Mouse (Mus musculus) left cerebral cortex, postnatal 25 days (tissue): ENCODE data around the gene Sptbn4. TPM values are rescaled to one million over a fixed set of nuclear protein-coding genes. Genes with fewer than 3 reads are reported as not detected.
"Not testable (repeated sequence)": the region's sequence is repeated elsewhere in the genome, so short reads cannot be mapped to it uniquely, and the experiment has no call there.

Experiments
- DNase-seq, 2 experiments: peaks; one replicate each; pipeline ENCODE4 v3.0.0; 2022; ENCODE audit warnings: low spot score in 2 of 2, mixed read lengths in 1 of 2
- intact Hi-C: fragments of 180-260 bp; cut with DNase I; formaldehyde crosslinking; loops from one replicate; pipeline ENCODE4 v1.15.1; 2025
- total RNA-seq, 2 experiments: library from RNA; stranded (reverse); gene quantifications; 2 replicates each; pipeline ENCODE4 v1.2.3; 2021

The Sptbn4 gene
- total RNA-seq: 100 to 1,000 TPM; 132 to 139 TPM

DNA sequence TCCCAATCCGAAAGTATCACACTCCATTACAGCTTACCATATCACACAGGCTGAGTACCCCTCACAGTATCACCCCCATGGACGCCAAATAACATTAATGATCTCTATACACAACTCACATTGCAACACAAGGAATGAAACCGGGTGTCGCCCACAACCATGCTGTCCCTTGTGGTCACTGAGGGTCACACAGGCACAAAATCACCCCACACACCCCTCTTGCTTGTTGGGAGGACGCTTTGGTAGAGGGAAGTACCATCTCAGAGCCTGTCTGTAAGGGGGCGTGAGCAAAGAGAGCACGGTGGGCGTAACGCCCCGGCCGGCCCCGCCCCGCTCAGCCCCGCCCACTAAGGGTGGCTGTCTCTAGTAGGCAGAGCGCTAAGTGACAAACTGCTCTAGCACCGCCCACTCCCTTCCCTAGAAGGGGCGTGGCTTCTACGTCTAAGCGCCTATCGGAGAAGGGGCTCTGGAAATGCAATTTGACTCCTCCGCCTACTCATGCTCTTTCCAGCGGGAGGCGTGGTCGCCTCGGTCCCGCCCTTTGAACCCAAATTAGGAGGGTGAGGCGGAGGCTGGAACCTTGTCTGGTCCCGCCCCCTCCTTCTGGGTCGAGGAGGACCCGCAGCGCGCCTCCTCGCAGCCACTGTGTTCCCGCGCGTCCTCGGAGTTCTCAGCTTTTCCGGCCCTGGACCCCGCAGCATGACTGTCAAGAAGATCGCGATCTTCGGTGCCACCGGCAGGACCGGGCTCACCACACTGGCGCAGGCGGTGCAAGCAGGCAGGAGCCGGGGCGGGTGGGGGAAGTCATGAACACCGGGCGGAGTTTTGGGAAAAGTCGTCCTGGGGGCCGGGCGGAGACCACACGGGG lies at the start of gene Sptbn4, which contains the start of gene Blvrb:
Sptbn4 (minus strand) TSS at position 268 of the 868 bp plus-strand sequence.
Blvrb (plus strand) TSS at position 560 of the 868 bp plus-strand sequence.
- intact Hi-C loops: loop anchor here (2.0 to 5.0 kb wide), 2 partner anchors 39 to 110 kb away; partner anchors contain the start of genes Ltbp4 and Sertad1
- peak; percentile 96 to 99 for DNase-seq

DNA sequence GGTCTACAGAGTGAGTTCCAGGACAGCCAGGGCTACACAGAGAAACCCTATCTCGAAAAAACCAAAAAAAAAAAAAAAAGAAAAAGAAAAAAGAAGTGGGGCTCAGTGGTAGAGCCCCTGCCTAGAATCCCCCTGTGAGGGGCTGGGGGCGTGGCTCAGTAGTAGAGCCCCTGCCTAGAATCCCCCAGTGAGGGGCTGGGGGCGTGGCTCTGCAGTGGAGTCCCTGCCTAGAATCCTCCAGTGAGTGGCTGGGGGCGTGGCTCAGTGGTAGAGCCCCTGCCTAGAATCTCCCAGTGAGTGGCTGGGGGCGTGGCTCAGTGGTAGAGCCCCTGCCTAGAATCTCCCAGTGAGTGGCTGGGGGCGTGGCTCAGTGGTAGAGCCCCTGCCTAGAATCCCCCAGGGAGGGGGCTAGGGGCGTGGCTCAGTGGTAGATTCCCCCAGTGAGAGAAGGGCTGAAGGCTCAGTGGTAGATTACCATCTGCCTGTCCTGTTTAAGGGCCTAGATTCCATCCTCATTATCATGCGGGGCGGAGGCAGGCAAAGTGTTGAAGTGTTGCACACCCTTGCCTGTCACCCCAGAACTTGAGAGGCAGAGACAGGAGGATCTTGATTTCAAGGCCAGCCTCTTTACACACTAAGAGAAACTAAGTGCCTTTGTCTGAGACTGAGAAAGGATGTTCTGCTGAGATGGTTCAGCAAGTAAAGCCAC lies 47.3 kb upstream of the Sptbn4 start:
- DNase-seq, intact Hi-C loops: not testable (repeated sequence)

DNA sequence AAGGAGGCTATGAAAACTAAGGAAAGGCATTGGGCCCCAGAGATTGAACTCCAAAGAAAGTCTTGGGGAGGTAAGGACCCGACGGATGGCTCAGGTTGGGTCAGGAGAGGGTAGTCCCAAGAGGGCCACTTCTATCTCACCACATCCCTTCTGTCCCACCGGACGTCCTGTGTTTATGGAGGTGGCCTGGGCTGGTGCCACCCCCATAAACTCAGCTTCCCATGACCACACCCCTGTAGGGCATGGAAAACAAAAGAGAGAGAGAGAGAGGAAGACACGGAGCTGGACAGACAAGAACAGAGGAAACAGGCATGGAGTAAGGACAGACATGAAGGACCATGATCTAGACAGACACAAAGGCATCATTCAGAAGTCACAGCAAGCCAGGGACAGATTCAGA lies 46.0 kb upstream of the Sptbn4 start:
- intact Hi-C loops: no loop called here
- no peak for DNase-seq

DNA sequence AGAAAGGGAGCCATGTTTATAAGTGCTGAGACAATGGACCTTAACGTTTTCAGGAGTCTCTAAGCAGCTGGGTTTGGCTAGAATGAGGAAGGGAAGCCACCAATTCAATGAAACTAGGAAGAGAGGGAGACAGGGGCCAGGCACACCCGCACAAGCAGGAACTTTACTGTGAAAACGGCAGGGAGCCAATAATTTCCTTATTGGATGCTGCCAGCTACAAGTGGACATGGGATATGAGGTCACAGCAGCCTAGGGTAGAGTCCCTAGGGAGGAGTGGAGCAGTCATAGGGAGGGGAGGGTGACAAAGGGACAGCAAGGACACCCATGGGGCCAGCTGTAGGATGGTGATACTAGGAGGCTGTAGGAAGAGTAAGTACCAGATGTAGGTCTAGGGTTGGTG lies 45.5 kb upstream of the Sptbn4 start:
- intact Hi-C loops: no loop called here
- DNase-seq: no peak

DNA sequence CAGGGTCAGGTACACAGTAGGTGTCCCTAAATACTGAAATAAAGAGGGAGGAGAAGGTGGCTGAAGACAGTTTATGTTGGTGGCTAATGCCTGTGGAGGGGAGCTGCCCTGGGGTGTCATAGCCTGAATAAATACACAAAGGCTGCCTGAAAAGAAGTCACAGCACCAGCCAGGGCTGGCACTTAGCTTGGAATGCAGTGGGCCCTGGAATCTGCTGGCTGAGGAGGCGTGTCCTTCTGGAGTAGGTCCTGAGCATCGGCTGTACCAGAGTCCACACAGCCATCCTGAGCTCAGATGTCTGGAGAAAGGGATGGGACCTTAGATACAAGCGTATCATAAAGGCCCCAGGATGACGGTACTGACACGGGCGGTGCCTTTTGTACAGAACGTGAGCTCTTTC lies 44.4 kb upstream of the Sptbn4 start:
- no peak for DNase-seq
- intact Hi-C loops: no loop called here

DNA sequence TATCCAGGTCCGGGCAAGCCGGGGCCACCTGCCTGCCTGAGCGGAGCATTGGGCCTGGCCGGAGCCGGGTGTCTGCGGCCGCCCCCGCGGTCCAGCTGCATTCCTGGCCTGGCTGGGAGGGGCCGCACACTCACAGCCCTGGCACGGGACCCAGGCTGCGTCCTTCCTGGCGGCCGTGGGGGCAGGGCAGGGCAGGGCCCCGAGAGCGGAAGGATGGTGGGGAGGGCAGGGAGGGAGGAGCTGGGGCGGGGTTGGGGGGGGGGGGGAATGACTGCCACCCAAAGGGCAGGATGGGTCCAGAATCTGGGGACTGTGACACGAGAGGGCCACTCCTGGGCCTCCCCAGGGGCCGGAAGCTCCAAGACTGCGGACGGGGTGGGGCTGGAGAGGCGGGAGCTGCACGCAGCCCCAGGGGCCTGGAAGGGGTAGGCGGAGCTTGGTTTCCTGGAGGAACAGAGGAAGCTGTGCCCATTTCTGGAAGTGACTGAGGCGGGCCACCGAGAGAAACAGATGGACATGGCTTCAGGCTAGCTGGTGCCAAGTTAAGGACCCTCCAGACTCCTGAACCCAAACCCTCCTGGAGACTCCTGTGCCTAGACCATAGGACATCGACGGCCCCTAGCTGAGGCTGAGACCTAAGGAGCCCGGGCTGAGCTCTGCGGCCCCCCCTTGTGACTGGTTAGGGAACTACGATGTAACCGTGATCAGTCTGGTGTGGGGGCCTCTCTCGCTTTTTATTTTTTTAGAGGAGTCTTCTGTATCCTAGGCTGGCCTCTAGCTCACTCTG lies 43.2 kb upstream of the Sptbn4 start:
- intact Hi-C loops: no loop called here
- peak; percentile 84 to 88 for DNase-seq

DNA sequence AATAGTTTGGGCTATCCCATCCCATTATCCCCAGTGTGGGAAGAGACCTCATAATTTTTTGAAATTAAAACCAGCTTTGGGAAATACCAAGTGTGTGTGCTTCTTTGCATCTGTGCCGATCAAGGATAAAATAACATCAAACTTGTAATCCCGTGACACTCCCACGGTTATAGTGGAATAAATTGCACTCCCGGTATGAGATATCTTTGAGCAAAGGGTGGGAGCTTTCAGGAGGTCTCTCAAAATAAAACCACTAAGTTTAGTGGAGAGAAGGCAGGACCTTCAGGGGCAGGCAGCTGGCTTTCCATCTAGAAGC lies 42.7 kb upstream of the Sptbn4 start:
- intact Hi-C loops: no loop called here
- peak in 1 of 2 experiments; percentile 69 for DNase-seq

DNA sequence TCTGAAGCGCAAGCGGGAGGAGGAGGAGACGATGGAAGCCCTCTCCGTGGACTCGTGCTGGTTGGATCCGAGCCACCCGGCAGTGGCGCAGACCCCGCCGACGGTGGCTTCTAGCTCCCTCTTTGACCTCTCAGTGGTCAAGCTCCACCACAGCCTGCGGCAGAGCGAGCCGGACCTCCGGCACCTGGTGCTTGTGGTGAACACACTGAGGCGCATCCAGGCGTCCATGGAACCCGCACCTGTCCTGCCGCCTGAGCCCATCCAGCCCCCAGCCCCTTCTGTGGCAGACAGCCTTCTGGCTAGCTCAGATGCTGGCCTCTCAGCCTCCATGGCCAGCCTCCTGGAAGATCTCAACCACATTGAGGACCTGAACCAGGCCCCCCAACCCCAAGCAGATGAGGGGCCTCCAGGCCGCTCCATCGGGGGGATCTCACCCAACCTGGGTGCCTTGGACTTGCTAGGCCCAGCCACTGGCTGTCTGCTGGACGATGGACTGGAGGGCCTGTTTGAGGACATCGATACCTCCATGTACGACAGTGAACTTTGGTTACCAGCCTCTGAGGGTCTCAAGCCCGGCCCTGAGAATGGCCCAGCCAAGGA lies 41.9 kb upstream of the Sptbn4 start:
- no peak for DNase-seq
- intact Hi-C loops: loop anchor here (5.0 kb wide), 1 partner anchor 152 kb away; the partner anchor contains the start of gene Ltbp4

DNA sequence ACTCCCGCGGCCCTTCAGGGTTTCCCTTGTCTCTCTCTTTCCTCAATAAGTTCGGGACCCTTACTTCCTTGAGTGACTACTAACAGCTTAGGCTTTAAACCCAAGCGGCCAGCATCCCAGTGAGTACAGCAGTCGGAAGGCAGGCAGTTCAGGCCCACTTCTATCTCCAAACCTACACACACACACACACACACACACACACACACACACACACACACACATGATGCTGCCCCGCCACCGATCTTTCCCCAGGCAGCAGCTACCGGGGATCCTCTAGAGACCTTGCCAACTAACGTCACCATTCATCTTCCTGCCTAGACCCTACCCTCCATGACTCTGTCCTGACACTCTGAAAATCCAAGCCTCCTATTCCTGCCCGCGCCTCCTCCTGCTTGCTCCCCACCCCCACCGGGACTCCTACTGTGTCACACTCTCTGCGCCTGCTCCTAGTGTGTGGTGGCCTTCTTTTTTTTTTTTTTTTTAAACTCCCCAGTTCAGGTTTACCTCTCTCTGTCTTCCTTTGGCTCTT lies 40.3 kb upstream of the Sptbn4 start:
- DNase-seq: peak; percentile 52 to 79

DNA sequence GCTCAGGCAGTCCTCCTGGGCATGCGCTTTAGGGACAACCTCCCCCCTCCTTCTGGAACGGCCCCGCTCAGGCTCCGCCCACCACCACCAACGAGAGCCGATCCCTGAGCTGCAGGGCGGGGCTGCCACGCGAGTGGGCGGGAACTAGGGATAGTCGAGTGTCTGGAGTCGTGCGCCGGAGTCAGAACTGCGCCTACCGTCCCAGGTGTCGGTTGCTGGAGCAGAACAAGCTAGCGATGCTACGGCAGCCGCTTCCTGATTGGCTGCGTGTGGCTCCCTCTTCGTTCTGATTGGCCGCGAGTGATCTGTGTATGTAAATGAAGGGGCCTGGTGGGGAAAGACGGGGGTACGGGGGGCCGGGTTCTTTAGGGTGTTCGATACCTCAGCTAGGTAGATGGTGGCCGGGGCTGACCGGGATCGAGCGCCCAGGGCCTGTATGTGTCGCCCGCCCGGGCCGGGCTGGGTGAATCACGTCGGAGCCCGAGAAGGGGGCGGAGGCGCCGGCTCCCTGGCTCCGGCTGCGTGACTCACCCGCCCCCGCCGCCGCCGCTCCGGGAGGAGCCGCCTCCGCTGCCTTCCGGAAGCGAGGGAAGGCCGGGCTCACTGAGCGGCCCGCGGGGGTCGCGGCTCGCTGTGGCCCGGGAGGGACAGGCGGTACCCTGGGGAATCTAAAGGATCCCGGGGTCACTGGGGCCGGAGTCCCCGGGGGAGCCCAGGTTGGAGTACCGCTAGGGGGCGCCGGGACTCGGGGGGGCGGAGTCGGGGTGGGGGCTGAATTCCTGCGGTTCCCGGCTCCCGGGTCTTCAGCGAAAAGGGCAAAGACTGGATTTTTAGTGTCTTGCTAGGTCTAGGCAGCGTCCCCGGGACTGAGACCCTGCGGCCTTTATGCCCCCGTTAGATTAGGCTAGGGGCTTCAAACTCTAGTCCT lies 39.5 kb upstream of the Sptbn4 start, which contains the start of gene Sertad1:
Sertad1 (plus strand) TSS at position 141 of the 928 bp plus-strand sequence.
- intact Hi-C loops: loop anchor here (2.0 to 5.0 kb wide), 2 partner anchors 38 to 150 kb away; partner anchors contain the start of gene Ltbp4
- DNase-seq: peak; percentile 99 to 100

More for the DNA sequence above, 40.3 kb upstream of the Sptbn4 start:
- intact Hi-C loops: loop anchor here (2.0 to 5.0 kb wide), 2 partner anchors 39 to 151 kb away; partner anchors contain the start of gene Ltbp4

DNA sequence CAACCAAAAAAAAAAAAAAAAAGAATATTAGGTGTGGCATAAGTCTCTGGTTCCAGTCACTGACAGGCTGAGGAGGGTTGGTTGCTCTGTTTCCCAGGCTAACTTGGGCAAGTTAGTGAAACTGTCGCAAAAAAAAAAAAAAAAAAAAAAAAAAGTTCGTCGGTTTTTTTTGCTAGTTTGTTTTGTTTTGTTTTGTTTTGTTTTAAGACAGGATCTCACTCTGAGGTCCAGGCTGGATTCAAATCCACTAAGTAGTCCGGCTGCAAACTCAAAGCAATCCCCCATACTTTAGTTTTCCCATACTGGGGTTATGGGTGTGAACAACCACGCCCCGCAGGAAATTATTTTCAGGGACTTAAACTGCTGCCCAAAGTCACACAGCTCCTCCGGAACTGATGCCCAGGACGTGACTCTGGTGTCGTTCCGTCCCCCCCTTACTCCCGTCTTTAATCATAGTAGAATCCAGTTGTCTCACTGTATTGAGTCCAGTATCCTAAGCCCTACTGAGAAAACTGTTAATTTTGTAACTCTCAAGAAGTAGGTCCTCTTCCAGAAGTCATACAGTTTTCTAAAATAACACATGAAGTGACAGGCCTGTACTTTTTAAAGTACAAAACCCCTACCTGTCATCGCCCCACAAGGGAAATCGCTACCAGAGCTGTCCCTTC lies 38.8 kb upstream of the Sptbn4 start:
- no peak for DNase-seq
- intact Hi-C loops: loop anchor here (2.0 to 5.0 kb wide), 2 partner anchors 37 to 149 kb away; partner anchors contain the start of gene Ltbp4

DNA sequence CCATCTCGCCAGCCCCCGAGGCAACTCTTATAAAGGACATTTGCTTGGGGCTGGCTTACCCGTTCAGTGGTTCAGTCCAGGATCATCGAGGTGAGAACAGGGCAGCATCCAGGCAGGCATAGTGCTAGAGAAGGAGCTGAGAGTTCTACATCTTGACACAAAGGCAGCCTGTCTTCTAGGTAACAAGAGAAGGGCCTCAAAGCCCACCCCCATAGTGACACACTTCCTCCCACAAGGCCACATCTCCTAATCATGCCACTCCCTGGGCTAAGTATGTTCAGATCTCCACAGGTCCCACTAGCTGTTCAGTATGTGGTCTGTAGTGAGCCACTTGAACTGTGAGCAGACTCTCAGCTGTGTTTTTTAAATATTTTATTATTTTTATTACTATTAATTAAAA lies 36.4 kb upstream of the Sptbn4 start:
- intact Hi-C loops: no loop called here
- DNase-seq: no peak

DNA sequence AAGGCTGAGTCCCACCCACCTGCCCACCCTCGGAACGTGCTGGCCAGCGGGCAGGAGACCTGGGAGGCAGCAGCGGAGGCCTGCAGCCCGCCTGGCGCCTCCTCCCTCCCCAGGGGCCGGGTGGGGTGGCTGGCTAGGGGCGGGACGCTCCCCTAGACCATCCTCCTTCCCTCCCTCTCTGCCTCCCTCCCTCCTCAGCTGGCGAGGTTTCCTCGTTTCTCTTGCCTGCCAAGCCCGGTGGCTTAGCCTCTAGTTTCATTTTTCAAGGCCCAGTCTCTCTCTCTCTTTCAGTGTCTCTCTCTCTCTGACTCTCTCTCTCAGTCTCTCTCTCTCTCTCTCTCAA lies 34.1 kb upstream of the Sptbn4 start:
- peak; percentile 57 to 78 for DNase-seq
- intact Hi-C loops: no loop called here

DNA sequence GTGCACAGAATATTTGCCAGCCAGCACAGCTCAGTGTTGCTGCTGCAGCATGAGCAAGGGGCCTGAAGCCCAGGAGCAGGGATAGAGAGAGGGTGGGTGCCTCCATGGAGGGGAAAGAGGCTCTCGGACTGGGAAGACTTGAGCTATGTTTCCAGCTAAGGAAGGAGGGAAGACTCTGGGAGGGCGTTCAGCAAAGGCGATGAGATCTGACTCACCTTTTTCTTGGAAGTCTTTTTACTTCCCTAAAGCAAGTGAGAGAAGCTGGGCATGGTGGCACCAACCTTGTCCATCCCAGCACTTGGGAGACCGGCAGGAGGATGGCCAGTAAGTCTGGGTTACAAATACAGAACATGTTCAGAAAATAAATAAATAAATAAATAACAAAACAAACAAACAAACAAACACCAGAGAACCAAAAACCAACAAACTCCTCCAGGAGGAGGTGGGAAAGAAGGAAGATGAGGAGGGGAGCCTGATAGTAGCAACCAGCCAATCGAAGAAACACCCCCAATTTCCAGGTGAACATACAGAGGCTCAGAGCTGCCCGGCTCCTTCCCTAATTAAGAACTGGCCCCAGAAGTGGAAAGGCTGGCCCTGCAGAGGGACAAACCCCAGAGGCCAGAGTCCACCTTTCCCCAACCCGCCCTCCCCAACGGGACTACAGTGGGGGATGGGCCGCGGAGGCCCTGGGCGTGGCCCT lies 33.6 kb upstream of the Sptbn4 start:
- DNase-seq: no peak
- intact Hi-C loops: no loop called here

DNA sequence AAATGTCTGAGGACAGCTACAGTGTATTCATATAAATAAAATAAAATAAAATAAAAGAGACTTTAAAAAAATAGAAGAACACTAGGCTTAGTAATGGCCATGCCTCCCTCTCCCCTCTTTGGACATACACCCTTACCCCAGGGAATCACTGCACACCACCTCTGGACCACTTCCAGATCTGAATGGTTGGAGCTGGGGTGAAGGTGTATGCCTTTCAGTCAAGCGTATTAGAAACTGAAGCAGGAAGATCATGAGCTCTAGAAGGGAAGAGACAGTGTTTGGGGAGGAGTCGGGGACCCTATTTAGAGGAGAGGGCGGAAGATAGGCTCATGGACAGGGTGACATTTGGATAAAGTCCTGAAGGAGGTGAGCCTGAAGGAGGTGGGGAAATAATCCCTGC lies 33.0 kb upstream of the Sptbn4 start:
- intact Hi-C loops: no loop called here
- DNase-seq: no peak

DNA sequence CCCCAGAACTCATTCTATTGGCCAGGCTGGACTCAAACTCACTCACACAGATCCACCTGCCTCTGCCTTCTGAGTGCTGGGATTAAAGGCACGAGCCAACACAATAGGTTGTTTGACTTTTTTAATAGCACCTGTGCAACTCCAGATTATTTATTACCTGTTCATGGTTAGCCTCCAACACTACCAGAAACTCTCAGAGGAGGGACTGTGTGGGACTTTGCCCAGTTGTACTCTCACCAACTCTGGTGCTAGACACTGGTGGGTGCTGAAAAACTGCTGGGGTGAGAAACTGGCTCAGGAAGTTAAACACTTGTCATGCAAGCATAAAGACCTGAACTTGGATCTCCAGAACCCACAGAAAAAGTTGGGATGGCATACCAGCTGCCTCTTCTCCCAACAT lies 32.3 kb upstream of the Sptbn4 start:
- DNase-seq: no peak
- intact Hi-C loops: no loop called here

DNA sequence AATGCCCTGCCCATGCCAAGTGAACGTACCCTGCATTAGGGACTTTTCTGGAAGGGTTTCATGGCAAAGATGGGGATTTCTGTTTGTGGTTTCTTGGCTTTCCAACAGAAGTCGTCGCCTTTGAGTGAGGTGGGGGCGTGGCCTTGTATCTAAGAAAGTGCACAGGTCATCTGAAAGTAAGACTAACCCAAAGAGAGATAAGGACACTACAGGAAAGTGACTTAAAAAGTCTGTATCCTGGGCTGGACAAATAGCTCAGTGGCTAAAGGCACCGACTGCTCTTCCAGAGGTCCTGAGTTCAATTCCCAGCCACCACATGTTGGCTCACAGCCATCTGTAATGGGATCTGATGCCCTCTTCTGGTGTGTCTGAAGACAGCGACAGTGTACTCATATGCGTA lies 31.1 kb upstream of the Sptbn4 start:
- intact Hi-C loops: no loop called here

More for the DNA sequence above, 31.1 kb upstream of the Sptbn4 start:
- DNase-seq: no peak
